Mouse (Mus musculus) effector memory CD4-positive, alpha-beta T cell, adult 5 months (primary cell): ENCODE measurements around the gene Me3. TPM values are rescaled to one million over a fixed set of nuclear protein-coding genes. Genes with fewer than 3 reads are reported as not detected.

Experiments used
- polyA plus RNA-seq: library from polyadenylated mRNA; unstranded; fragments of 100-300 nt; shearing (Covaris generic); gene quantifications from one replicate; pipeline ENCODE4 v1.2.1, GENCODE M21; 2017

The Me3 gene
- polyA plus RNA-seq = 0.19 TPM

DNA sequence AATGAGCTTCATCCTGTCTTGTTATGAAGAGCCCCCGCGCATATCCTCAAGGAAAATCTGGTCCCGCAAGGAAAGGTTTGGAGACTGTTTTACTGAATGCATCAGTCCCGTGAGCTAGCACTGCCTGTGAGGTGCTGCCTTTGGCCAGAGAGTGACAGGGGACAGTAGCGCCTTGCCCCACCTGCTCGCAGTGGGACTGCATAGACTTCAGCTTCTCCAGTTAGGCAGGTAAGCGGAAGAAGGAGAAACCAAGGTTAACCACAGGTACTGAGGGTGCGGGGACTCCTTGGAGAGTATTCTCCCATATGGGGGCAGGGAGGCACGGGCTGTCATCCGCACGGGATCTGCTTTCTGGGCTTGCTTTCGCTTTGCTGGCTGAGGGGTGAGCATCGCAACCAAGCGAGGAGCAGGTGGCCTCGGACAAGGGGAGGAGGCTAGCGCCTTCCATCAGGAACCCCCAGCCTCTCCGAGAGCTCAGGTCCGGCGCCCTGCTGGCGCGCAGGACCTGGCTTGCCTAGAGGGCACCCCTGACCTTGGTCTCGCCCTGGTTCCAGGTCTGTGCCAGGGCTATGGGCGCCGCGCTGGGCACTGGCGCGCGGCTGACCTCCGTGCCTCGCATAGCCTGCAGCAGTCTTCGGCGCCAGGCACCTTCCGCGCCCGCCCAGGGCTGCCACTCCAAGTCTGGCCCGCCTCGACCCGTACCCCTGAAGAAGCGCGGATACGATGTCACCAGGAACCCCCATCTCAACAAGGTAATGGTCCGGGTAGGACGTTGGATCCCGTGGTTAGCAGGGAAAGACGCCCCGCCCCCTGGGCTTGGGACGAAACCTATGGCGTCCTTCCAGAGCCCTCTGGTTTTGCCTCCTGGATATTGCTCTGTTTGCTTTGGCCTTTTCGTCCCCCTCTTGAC lies at the start of gene Me3:
TSS of gene Me3 (plus strand) at position 51 of the 910 bp plus-strand sequence.

DNA sequence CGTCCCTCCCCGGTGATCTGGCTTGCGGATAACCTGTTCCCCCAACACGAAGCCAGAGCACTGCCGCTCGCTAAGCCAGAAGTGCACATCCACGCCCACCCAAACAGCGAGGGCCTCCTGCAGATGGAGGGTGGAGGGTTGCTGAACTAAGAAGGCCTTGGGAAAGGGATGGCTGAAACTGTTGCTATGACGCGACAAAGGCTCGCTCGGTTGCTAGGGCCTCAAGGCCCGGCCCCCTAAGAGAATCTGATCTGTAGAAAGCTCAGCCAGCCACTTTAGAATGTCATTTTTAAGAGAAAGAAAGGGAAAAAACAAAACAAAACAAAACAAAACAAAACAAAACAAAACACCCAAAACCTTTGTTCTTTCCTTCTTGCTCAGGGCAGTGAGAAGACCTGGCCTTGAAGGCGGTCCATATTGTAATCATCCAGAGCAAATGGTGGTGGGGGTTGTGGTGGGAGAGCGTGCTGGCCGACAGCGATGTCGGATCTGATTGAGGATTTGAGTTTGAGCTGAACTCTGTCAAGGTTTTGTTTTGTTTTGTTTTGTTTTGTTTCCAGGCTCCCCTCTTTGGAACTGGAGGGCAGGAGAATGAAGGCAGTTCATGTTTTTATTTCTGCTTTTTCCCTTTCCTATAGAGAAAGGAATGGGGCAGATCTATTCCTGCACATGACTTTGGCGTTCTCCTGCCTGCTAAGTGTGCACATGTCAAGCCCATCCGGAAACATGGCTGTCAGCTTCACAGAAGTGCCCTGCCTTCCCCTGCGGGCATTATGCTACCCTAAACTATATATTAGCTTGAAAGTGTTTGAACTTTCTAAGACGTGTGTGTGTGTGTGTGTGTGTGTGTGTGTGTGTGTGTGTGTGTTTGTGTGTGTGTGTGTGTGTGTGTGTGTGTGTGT lies 271.5 kb downstream of the Me3 start, which contains the start of gene Ccdc81:
TSS of gene Ccdc81 (minus strand) at position 188 of the 902 bp plus-strand sequence.

Other genes with a start within 250 kb of the Me3 start
- 46.8 TPM for gene Tmem135, start 228.2 kb upstream of the Me3 start, polyA plus RNA-seq
- gene Fzd4, start 228.0 kb upstream of the Me3 start, polyA plus RNA-seq = 0.09 TPM
- not detected for gene Prss23, start 105.2 kb upstream of the Me3 start, polyA plus RNA-seq